Mouse (Mus musculus) small intestine, adult 2 months (tissue): Measurements from ENCODE around the gene Txnl4b.

ENCODE experiments used
- CTCF ChIP-seq: fragments of 200-500 bp; IDR thresholded peaks from 2 replicates; pipeline ENCODE4 v1.5.1; 2012; ENCODE audit warnings: low read depth, mild to moderate bottlenecking, control low read depth, inconsistent platforms, low read length, moderate library complexity, mixed read lengths; ENCODE audit not compliant: insufficient replicate concordance, insufficient read length; ENCODE audit errors: extremely low read depth
- POLR2A ChIP-seq: fragments of 200-500 bp; IDR thresholded peaks from 2 replicates; pipeline ENCODE4 v1.6.1; 2012; ENCODE audit warnings: low read depth, mild to moderate bottlenecking, control low read depth, inconsistent platforms, low read length, moderate library complexity

GRCm38 (mm10) chr8:109614243-109615210, 48.8 kb downstream of the Txnl4b start, which contains the start of gene Pkd1l3:
- TF ChIP-seq CTCF (no peak), POLR2A (no peak)
